Mouse (Mus musculus) liver, adult 2 months (tissue): ENCODE data around the gene Crisp4. TPM values are rescaled to one million over a fixed set of nuclear protein-coding genes. Genes with fewer than 3 reads are reported as not detected.
A peak's percentile ranks its signal among the peaks of the same experiment; 100 is the strongest.

Experiments used
- DNase-seq: peaks from one replicate; pipeline ENCODE4 v3.0.0-alpha.2; 2011; ENCODE audit warnings: low read depth, low spot score; ENCODE audit errors: extremely low read depth
- H3K27ac ChIP-seq: fragments of 200-500 bp; replicated peaks from 2 replicates; pipeline ENCODE4 v1.5.1; 2012; ENCODE audit warnings: low read depth, mild to moderate bottlenecking, control low read depth, inconsistent platforms, low read length; ENCODE audit not compliant: insufficient read depth
- H3K27me3 ChIP-seq: fragments of 200-500 bp; 2 replicates; pipeline ENCODE4 v1.6.1; 2012; ENCODE audit warnings: mild to moderate bottlenecking, moderate library complexity, low read length, inconsistent platforms; ENCODE audit not compliant: control insufficient read depth, insufficient read depth
- H3K36me3 ChIP-seq: fragments of 200-500 bp; 2 replicates; pipeline ENCODE4 v1.6.1; 2012; ENCODE audit warnings: low read length, inconsistent platforms; ENCODE audit not compliant: control insufficient read depth, insufficient read depth
- H3K4me1 ChIP-seq: fragments of 200-500 bp; 2 replicates; pipeline ENCODE4 v1.6.1; 2011; ENCODE audit warnings: low read length; ENCODE audit not compliant: control insufficient read depth, insufficient read depth
- H3K4me3 ChIP-seq: fragments of 200-500 bp; 2 replicates; pipeline ENCODE4 v1.5.1; 2011; ENCODE audit warnings: low read depth, mild to moderate bottlenecking, control low read depth, low read length, moderate library complexity; ENCODE audit not compliant: insufficient read depth
- H3K79me2 ChIP-seq: fragments of 200-500 bp; 2 replicates; pipeline ENCODE4 v1.6.1; 2012; ENCODE audit warnings: inconsistent platforms, mild to moderate bottlenecking, low read length, moderate library complexity; ENCODE audit not compliant: control insufficient read depth, insufficient read depth
- H3K9ac ChIP-seq: fragments of 200-500 bp; 2 replicates; pipeline ENCODE4 v1.6.1; 2012; ENCODE audit warnings: low read depth, mild to moderate bottlenecking, control low read depth, inconsistent platforms, low read length
- CTCF ChIP-seq: fragments of 200-500 bp; IDR thresholded peaks from 2 replicates; pipeline ENCODE4 v1.5.1; 2011; ENCODE audit warnings: low read depth, low read length, control low read depth
- POLR2A ChIP-seq: fragments of 200-500 bp; IDR thresholded peaks from 2 replicates; pipeline ENCODE4 v1.6.1; 2011; ENCODE audit warnings: low read length, control low read depth; ENCODE audit not compliant: insufficient read depth; ENCODE audit errors: extremely low read depth
- WGBS: fragments of 180-500 bp; shearing (Covaris S2); methylation state at CpG from one replicate; pipeline ENCODE4 v1.1.7; 2018; 5-methylcytosine and 5-hydroxymethylcytosine counted together
- polyA plus RNA-seq: library from polyadenylated mRNA; depleted of rRNA; stranded (reverse); fragments of >200 nt; gene quantifications from 2 replicates; pipeline ENCODE4 v1.2.3, GENCODE M21; 2012
- total RNA-seq: library from RNA; depleted of rRNA; stranded (reverse); fragments of >200 nt; gene quantifications from 2 replicates; pipeline ENCODE4 v1.2.3, GENCODE M21; 2014

The Crisp4 gene
- total and polyA plus RNA-seq, 2 experiments = not detected

GRCm38 (mm10) chr1:18159082-18159481 lies 13.4 kb upstream of the Crisp4 start:
- no peak for TF ChIP-seq POLR2A
- no peak for TF ChIP-seq CTCF
- Histone ChIP-seq H3K36me3 (no peaks in the 10 kb centered on the region), H3K4me1 (no peaks in the 10 kb centered on the region), H3K9ac (no peak overlapping the region), H3K79me2 (no peaks in the 10 kb centered on the region), H3K4me3 (no peak overlapping the region), H3K27ac (no peak overlapping the region), H3K27me3 (no peaks in the 10 kb centered on the region)
- no peak for DNase-seq
- 68% methylated on average over 6 of the region's 6 CpGs for WGBS

- Histone ChIP-seq H3K4me3 (no peak overlapping the region), H3K27me3 (no peaks in the 10 kb centered on the region), H3K27ac (no peak overlapping the region), H3K4me1 (no peaks in the 10 kb centered on the region), H3K9ac (no peak overlapping the region), H3K36me3 (no peaks in the 10 kb centered on the region), H3K79me2 (no peaks in the 10 kb centered on the region)
- no peak for DNase-seq
- no peak for TF ChIP-seq POLR2A
- TF ChIP-seq CTCF = no peak
Observed at GRCm38 (mm10) chr1:18148211-18148610, 2.5 kb upstream of the Crisp4 start.

- no peaks in the 10 kb centered on the region for H3K4me1 ChIP-seq
- no peak overlapping the region for H3K9ac ChIP-seq
- no peaks in the 10 kb centered on the region for H3K36me3 ChIP-seq
- peak; percentile 4 for DNase-seq
- no peak overlapping the region for H3K27ac ChIP-seq
- TF ChIP-seq CTCF = 0 out of 2 replicates have a peak, but pooled peaks have one; percentile 1
- no peak for TF ChIP-seq POLR2A
- no peaks in the 10 kb centered on the region for H3K79me2 ChIP-seq
- H3K27me3 ChIP-seq = no peaks in the 10 kb centered on the region
- no peak overlapping the region for H3K4me3 ChIP-seq
- 52% methylated on average over 4 of the region's 4 CpGs for WGBS
Observed at GRCm38 (mm10) chr1:18131691-18132090, 14.0 kb downstream of the Crisp4 start.

- no peaks in the 10 kb centered on the region for H3K79me2 ChIP-seq
- WGBS = 71% methylated on average over 4 of the region's 4 CpGs
- no peaks in the 10 kb centered on the region for H3K36me3 ChIP-seq
- no peak overlapping the region for H3K27ac ChIP-seq
- H3K4me3 ChIP-seq = no peak overlapping the region
- H3K9ac ChIP-seq = no peak overlapping the region
- DNase-seq = no peak
- TF ChIP-seq CTCF (no peak), POLR2A (no peak)
- H3K4me1 ChIP-seq = no peaks in the 10 kb centered on the region
- no peaks in the 10 kb centered on the region for H3K27me3 ChIP-seq
Observed at GRCm38 (mm10) chr1:18129983-18130382, 15.7 kb downstream of the Crisp4 start.

GRCm38 (mm10) chr1:18106720-18107355 lies 38.9 kb downstream of the Crisp4 start:
- no peaks in the 10 kb centered on the region for H3K79me2 ChIP-seq
- H3K4me3 ChIP-seq = no peak overlapping the region
- no peaks in the 10 kb centered on the region for H3K4me1 ChIP-seq
- 26% methylated on average over 5 of the region's 5 CpGs for WGBS
- no peaks in the 10 kb centered on the region for H3K27me3 ChIP-seq
- DNase-seq = peak; percentile 39
- no peak overlapping the region for H3K9ac ChIP-seq
- H3K27ac ChIP-seq = no peak overlapping the region
- TF ChIP-seq CTCF (no peak), POLR2A (no peak)
- H3K36me3 ChIP-seq = no peaks in the 10 kb centered on the region

GRCm38 (mm10) chr1:18105866-18106529 lies 39.7 kb downstream of the Crisp4 start:
- no peak overlapping the region for H3K9ac ChIP-seq
- WGBS = 45% methylated on average over 5 of the region's 5 CpGs
- H3K27ac ChIP-seq = no peak overlapping the region
- no peaks in the 10 kb centered on the region for H3K4me1 ChIP-seq
- TF ChIP-seq CTCF (peak; percentile 14; the same call in 1 of the 2 replicates), POLR2A (no peak)
- DNase-seq = peak; percentile 57
- H3K36me3 ChIP-seq = no peaks in the 10 kb centered on the region
- H3K79me2 ChIP-seq = no peaks in the 10 kb centered on the region
- H3K4me3 ChIP-seq = no peak overlapping the region
- no peaks in the 10 kb centered on the region for H3K27me3 ChIP-seq
